Mouse (Mus musculus) heart, postnatal 0 days (tissue): ENCODE measurements around the gene Trim44. TPM values are rescaled to one million over a fixed set of nuclear protein-coding genes. Genes with fewer than 3 reads are reported as not detected.
A peak's percentile ranks its signal among the peaks of the same experiment; 100 is the strongest.

Source experiments
- ATAC-seq: fragments of 200-750 bp; cut with Nextera tagmentation; 2 replicates; pipeline ENCODE4 v1.8.0; 2017; ENCODE audit warnings: low read depth, moderate number of reproducible peaks, moderate library complexity; ENCODE audit not compliant: insufficient read depth
- DNase-seq: peaks from one replicate; pipeline ENCODE4 v3.0.0-alpha.2; 2016; ENCODE audit warnings: low spot score
- H3K27ac ChIP-seq: fragments of 300-500 bp; sonication (generic); 2 replicates; pipeline ENCODE4 v1.5.1; 2014; ENCODE audit warnings: low read depth, mild to moderate bottlenecking
- H3K27me3 ChIP-seq: fragments of 300-500 bp; sonication (generic); 2 replicates; pipeline ENCODE4 v1.6.1; 2014; ENCODE audit warnings: low read length, mixed read lengths; ENCODE audit not compliant: control insufficient read depth, insufficient read depth
- H3K36me3 ChIP-seq: fragments of 300-500 bp; sonication (generic); replicated peaks from 2 replicates; pipeline ENCODE4 v1.6.1; 2014; ENCODE audit warnings: low read length, mixed read lengths; ENCODE audit not compliant: control insufficient read depth, insufficient read depth
- H3K4me1 ChIP-seq: fragments of 300-500 bp; sonication (generic); 2 replicates; pipeline ENCODE4 v1.6.1; 2014; ENCODE audit warnings: antibody characterized with exemption; ENCODE audit not compliant: control insufficient read depth, insufficient read depth
- H3K4me2 ChIP-seq: fragments of 300-500 bp; sonication (generic); 2 replicates; pipeline ENCODE4 v1.6.1; 2014; ENCODE audit warnings: low read depth, mild to moderate bottlenecking, low read length, moderate library complexity
- H3K4me3 ChIP-seq: fragments of 300-500 bp; sonication (generic); 2 replicates; pipeline ENCODE4 v1.5.1; 2014; ENCODE audit warnings: low read depth, low read length
- H3K9ac ChIP-seq: fragments of 300-500 bp; sonication (generic); replicated peaks from 2 replicates; pipeline ENCODE4 v1.6.1; 2014; ENCODE audit warnings: low read depth, low read length, mixed read lengths
- H3K9me3 ChIP-seq: fragments of 300-500 bp; sonication (generic); replicated peaks from 2 replicates; pipeline ENCODE4 v1.6.1; 2016; ENCODE audit warnings: low read length; ENCODE audit not compliant: control insufficient read depth
- CTCF ChIP-seq: IDR thresholded peaks from 2 replicates; pipeline ENCODE4 v1.5.1; 2016; ENCODE audit warnings: antibody characterized with exemption, control low read depth, low read depth
- EP300 ChIP-seq: IDR thresholded peaks from 2 replicates; pipeline ENCODE4 v1.6.1; 2016; ENCODE audit warnings: antibody characterized with exemption, low read depth
- WGBS: fragments of 180-500 bp; shearing (Covaris S2); extraction: QIAGEN DNeasy Blood & Tissue Kit; methylation state at CpG from one replicate; pipeline ENCODE4 v1.1.7; 2014; 5-methylcytosine and 5-hydroxymethylcytosine counted together
- polyA plus RNA-seq: library from polyadenylated mRNA; unstranded; fragments of >200 nt; fragmentation: Nextera tagmentation; extraction: Ambion mirVana; gene quantifications from 2 replicates; pipeline ENCODE4 v1.2.1, GENCODE M21; 2015
- total RNA-seq: library from RNA; depleted of rRNA; stranded (reverse); fragments of >200 nt; gene quantifications from 2 replicates; pipeline ENCODE4 v1.2.3, GENCODE M21; 2014; ENCODE audit warnings: low replicate concordance

Gene Trim44
- total and polyA plus RNA-seq, 2 experiments from 2014 or later = 10.9 to 23.0 TPM

DNA sequence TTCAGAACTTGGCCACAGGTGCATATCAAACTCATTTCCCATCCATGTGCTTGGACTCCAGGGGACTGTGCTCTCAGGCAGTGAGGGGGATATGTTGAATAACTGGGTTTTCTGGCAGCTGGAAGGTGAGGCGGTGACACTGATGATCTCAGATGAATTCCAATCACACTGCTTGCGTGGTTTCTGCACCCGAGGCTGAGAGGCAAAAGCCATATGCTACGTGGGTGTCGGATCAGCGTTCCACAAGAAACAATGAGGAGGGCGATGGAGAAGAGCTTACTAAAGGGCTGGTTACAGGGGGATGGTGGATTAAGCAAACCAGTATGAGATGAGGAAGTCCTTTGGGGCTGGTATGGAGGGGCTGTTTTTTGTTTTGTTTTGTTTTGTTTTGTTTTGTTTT lies 127.8 kb downstream of the Trim44 start:
- H3K4me3 ChIP-seq = no peak overlapping the region
- H3K27ac ChIP-seq = no peak overlapping the region
- no peak overlapping the region for H3K9ac ChIP-seq
- TF ChIP-seq CTCF = no peak
- no peak for TF ChIP-seq EP300
- H3K27me3 ChIP-seq = no peaks in the 10 kb centered on the region
- WGBS = 75% methylated on average over 7 of the region's 7 CpGs
- no peak overlapping the region for H3K4me2 ChIP-seq
- DNase-seq (no peak), ATAC-seq (no peak)
- H3K4me1 ChIP-seq = no peaks in the 10 kb centered on the region
- no peaks in the 10 kb centered on the region for H3K9me3 ChIP-seq
- no peaks in the 10 kb centered on the region for H3K36me3 ChIP-seq

DNA sequence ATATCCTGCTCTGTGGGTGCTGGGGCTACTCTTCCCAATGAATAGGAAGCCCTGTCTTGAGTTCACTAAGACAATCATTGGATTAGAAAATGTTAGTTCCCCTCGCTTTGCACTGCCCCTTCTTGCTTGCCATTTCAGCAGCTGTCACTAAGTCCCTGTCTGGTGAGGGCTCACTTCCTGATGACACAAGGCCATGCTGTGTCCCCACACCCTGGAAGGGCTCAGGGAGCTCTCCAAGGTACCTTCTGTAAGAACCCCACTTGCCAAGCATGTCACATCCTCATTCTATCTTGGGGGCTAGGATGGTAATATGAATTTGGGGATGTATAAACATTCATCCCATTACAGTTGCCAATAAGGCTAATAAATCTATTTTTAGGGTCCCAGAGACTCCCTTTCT lies 129.7 kb downstream of the Trim44 start:
- H3K27ac ChIP-seq = no peak overlapping the region
- H3K9me3 ChIP-seq = no peaks in the 10 kb centered on the region
- no peak overlapping the region for H3K9ac ChIP-seq
- TF ChIP-seq EP300 = no peak
- no peak for TF ChIP-seq CTCF
- H3K4me1 ChIP-seq = no peaks in the 10 kb centered on the region
- ATAC-seq (no peak), DNase-seq (peak; percentile 17)
- no peak overlapping the region for H3K4me3 ChIP-seq
- H3K27me3 ChIP-seq = no peaks in the 10 kb centered on the region
- no peak overlapping the region for H3K4me2 ChIP-seq
- 30% methylated on average over 1 of the region's 1 CpGs for WGBS
- H3K36me3 ChIP-seq = no peaks in the 10 kb centered on the region

DNA sequence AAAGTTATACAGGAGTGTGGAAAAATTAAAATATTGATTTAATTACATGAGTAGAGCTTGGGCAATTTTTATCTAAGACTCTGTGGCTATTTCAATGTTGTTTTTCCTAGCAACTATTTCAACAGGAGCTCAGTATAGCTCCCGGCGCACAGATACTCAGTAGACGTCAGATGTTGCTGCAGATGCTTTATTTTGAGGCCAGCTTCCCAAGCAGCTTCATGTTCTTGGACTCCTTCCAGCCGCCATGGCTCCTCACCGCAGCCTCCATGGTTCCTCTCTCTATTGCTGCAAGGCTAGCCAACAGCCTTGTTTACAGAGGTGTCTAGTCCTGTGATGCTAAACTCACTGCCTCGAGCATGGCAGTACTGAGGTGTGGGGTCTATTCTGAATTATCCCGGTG lies 134.3 kb downstream of the Trim44 start:
- Histone ChIP-seq H3K4me3 (no peak overlapping the region), H3K27ac (no peak overlapping the region), H3K36me3 (no peaks in the 10 kb centered on the region), H3K4me1 (no peaks in the 10 kb centered on the region), H3K4me2 (no peak overlapping the region), H3K9ac (no peak overlapping the region), H3K9me3 (no peaks in the 10 kb centered on the region), H3K27me3 (no peaks in the 10 kb centered on the region)
- WGBS = 71% methylated on average over 7 of the region's 7 CpGs
- DNase-seq (no peak), ATAC-seq (no peak)
- TF ChIP-seq CTCF = no peak
- no peak for TF ChIP-seq EP300

DNA sequence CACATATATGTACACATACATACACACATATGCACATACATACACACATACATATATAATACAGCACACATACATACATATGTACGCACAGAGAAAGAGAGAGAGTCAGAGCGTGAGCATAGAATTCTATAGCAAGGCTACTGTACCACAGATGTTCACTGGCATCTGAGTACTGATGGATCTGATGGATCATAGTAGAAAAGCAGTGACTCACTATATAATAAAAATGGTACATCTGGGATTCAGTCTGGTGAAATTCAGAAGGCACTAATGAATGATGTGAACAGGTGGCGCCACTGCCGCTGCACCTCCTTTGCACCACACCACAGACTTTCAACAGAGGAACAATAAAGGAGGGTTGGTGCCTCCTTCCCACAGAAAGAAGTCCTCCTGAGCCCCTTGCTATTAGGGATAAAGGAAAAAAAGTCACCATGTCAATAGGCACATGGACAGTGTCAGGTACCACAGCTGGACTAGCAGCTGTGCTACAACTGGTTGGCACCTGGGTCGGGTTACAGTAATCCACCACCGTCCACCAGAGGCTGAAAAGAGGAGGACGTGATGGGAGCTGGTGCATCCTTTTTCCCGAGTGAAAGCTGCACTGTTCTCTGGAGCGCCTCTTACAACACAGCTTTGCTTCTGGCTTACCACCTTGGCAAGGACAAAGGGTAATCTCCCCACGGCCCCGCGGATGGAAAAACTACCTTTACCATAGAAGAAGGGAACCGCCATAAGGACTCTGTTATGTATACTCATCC lies 139.9 kb downstream of the Trim44 start:
- H3K36me3 ChIP-seq = no peaks in the 10 kb centered on the region
- no peaks in the 10 kb centered on the region for H3K27me3 ChIP-seq
- no peak overlapping the region for H3K4me3 ChIP-seq
- WGBS = 64% methylated on average over 13 of the region's 13 CpGs
- H3K4me2 ChIP-seq = no peak overlapping the region
- no peaks in the 10 kb centered on the region for H3K4me1 ChIP-seq
- no peaks in the 10 kb centered on the region for H3K9me3 ChIP-seq
- ATAC-seq = no peak
- H3K27ac ChIP-seq = no peak overlapping the region
- DNase-seq = no peak
- TF ChIP-seq EP300 = no peak
- no peak for TF ChIP-seq CTCF
- no peak overlapping the region for H3K9ac ChIP-seq

DNA sequence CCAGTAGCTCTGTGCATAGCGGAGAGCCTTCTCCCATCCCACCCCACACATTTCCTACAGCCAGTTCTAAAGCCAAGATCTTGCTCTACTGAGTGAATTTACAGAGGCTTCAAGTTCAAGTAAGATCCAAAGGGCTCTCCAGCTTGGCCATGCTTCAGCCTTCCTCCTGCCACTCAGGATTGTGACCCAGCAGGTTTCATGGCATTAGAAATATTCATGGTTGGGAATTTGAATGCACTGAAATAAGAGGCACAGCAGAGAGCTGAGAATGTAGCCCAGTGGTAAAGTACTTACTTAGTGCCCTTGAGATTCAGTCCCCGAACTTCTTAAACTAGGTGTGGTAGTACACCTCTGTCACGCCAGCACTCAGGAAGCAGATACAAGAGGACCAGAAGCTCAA lies 140.7 kb downstream of the Trim44 start:
- H3K36me3 ChIP-seq = no peaks in the 10 kb centered on the region
- WGBS = 85% methylated on average over 3 of the region's 3 CpGs
- no peak overlapping the region for H3K9ac ChIP-seq
- no peak for TF ChIP-seq EP300
- TF ChIP-seq CTCF = no peak
- ATAC-seq = no peak
- H3K27ac ChIP-seq = no peak overlapping the region
- no peaks in the 10 kb centered on the region for H3K9me3 ChIP-seq
- no peak for DNase-seq
- H3K27me3 ChIP-seq = no peaks in the 10 kb centered on the region
- no peak overlapping the region for H3K4me3 ChIP-seq
- H3K4me1 ChIP-seq = no peaks in the 10 kb centered on the region
- no peak overlapping the region for H3K4me2 ChIP-seq

DNA sequence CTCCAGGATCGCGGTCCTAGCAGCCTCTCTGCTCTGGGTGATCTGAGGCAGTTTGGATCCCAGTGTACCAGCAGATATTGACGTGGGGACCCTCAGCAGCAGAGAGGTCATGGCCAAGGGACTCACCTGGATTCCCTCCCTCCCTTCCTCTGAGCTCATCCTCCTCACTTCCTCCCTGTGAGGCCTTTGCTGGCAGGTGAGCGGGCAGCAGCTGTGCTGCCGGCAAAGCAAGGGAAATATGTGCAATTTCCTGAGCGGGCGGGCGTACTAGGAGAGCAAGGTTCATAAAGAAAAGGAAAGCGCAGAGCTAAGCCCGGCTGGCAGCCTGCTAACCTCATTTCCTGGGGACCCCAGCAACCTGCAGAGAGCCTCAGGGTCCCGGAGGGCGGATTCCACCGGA lies 148.5 kb downstream of the Trim44 start:
- DNase-seq = peak; percentile 10
- Histone ChIP-seq H3K27ac (peak overlapping the region; percentile 34; the same call in 1 of the 2 replicates), H3K4me1 (peaks cover 18% of the 10 kb centered on the region), H3K36me3 (no peaks in the 10 kb centered on the region), H3K4me3 (peak overlapping the region; percentile 10; the same call in 1 of the 2 replicates), H3K4me2 (peak overlapping the region; percentile 36), H3K9me3 (no peaks in the 10 kb centered on the region), H3K9ac (no peak overlapping the region), H3K27me3 (0 out of 2 replicates have a peak, but pooled peaks cover 18% of the 10 kb centered on the region)
- WGBS = 18% methylated on average over 13 of the region's 13 CpGs
- no peak for ATAC-seq
- TF ChIP-seq CTCF = no peak
- no peak for TF ChIP-seq EP300
